8 mouse cellular contexts compared by ENCODE assay signal in the genomic region with DNA sequence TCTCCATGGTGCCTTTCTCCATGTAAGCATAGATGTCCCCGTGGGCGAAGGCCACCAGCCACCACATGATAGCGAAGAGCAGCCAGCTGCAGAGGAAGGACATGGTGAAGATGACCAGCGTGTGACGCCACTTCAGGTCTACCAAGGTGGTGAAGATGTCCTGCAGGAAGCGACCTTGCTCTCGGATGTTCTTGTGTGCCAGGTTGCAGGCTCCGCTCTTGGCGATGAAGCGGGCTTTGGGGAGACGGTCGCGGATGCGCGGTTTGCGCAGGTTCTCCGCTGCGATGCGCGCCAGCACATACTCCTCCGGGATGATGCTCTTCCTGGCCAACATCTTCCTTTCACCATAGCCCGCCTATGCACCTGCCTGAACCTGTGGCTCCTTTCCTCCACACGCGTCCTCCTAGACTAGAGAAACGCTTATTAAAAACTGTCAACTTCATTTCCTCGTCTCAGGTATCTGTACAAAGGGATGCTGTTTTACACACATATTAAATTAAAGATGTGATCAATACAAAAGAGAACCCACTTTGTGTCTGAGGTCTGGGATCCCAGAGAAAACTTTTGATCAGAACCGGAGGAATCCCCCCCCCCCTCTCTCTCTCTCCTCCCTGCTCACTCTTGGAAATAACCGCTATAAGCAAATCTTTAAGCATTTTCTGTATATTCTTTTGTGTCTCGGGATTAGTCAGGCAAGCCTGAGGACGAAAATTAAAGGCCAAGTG. TPM values are rescaled to one million over a fixed set of nuclear protein-coding genes. Genes with fewer than 3 reads are reported as not detected.
DNase-seq lines count a peak whose midpoint lies in the region; ATAC-seq and TF ChIP-seq lines count a peak whose summit lies in the region.

No protein-coding gene starts in this region.

- 0 out of 2 replicates have a peak overlapping the region, but pooled peaks have one; percentile 41 for H3K9ac ChIP-seq in liver, adult 2 months (ENCODE audit: low read depth, low read length)
- H3K9ac ChIP-seq in forebrain, embryonic 11.5 days (ENCODE audit: low read length) = no peak overlapping the region
- 0 out of 2 replicates have a peak overlapping the region, but pooled peaks have one; percentile 40 for H3K9ac ChIP-seq in intestine, postnatal 0 days (ENCODE audit: low read depth, low read length)

- H3K79me2 ChIP-seq in liver, adult 2 months (ENCODE audit: control insufficient read depth, insufficient read depth, low read length) = no peaks in the 10 kb centered on the region

- peak overlapping the region; percentile 38; the same call in 1 of the 2 replicates for H3K4me3 ChIP-seq in liver, adult 2 months (ENCODE audit: insufficient read depth, low read depth, low read length)
- 0 out of 2 replicates have a peak overlapping the region, but pooled peaks have one; percentile 9 for H3K4me3 ChIP-seq in forebrain, embryonic 11.5 days (ENCODE audit: low read depth, low read length)
- peak overlapping the region; percentile 51 for H3K4me3 ChIP-seq in intestine, postnatal 0 days (ENCODE audit: low read depth, low read length)

- no peak for ATAC-seq in forebrain, embryonic 11.5 days (replicated peaks; ENCODE audit: low FRiP score)
- ATAC-seq in intestine, postnatal 0 days = no peak

- DNase-seq in liver, adult 2 months (ENCODE audit: extremely low read depth, low read depth, low spot score) = no peak
- DNase-seq in liver = no peak
- no peak for DNase-seq in forebrain, embryonic 11.5 days (ENCODE audit: low spot score)
- DNase-seq in naive thymus-derived CD4-positive, alpha-beta T cell, adult 2 months (ENCODE audit: low read depth) = peak; percentile 18
- no peak for DNase-seq in testis, postnatal 14 days (ENCODE audit: low spot score)
- DNase-seq in spleen, postnatal 36 days (ENCODE audit: low spot score in 2 of 2) = no peak
- DNase-seq in adrenal gland, postnatal 4 days (ENCODE audit: low spot score in 2 of 2) = no peak

- no peak overlapping the region for H3K27ac ChIP-seq in liver, adult 2 months (replicated peaks; ENCODE audit: insufficient read depth, low read depth, low read length)
- H3K27ac ChIP-seq in forebrain, embryonic 11.5 days (ENCODE audit: low read depth, low read length) = no peak overlapping the region
- peak overlapping the region; percentile 41 for H3K27ac ChIP-seq in intestine, postnatal 0 days (ENCODE audit: low read depth, low read length)

- peaks cover 5% of the 10 kb centered on the region for H3K4me1 ChIP-seq in liver, adult 2 months (ENCODE audit: control insufficient read depth, insufficient read depth, low read length)
- H3K4me1 ChIP-seq in forebrain, embryonic 11.5 days (replicated peaks; ENCODE audit: control insufficient read depth, insufficient read depth, low read length) = peaks cover 5% of the 10 kb centered on the region; the same call in 1 of the 2 replicates
- H3K4me1 ChIP-seq in intestine, postnatal 0 days (replicated peaks; ENCODE audit: control insufficient read depth, insufficient read depth, low read length) = no peaks in the 10 kb centered on the region

- 0 out of 2 replicates have a peak, but pooled peaks cover 2% of the 10 kb centered on the region for H3K27me3 ChIP-seq in liver, adult 2 months (ENCODE audit: control insufficient read depth, insufficient read depth, low read length)
- H3K27me3 ChIP-seq in forebrain, embryonic 11.5 days (ENCODE audit: control insufficient read depth, insufficient read depth, low read length) = peaks cover 35% of the 10 kb centered on the region
- H3K27me3 ChIP-seq in intestine, postnatal 0 days (replicated peaks; ENCODE audit: control insufficient read depth, insufficient read depth, low read length) = peaks cover 23% of the 10 kb centered on the region; the same call in 1 of the 2 replicates

- no peaks in the 10 kb centered on the region for H3K9me3 ChIP-seq in forebrain, embryonic 11.5 days (ENCODE audit: control insufficient read depth, low read length)
- H3K9me3 ChIP-seq in intestine, postnatal 0 days (ENCODE audit: control insufficient read depth) = no peaks in the 10 kb centered on the region

- no peaks in the 10 kb centered on the region for H3K36me3 ChIP-seq in liver, adult 2 months (ENCODE audit: control insufficient read depth, insufficient read depth, low read length)
- no peaks in the 10 kb centered on the region for H3K36me3 ChIP-seq in forebrain, embryonic 11.5 days (ENCODE audit: control insufficient read depth, insufficient read depth, low read length)
- peaks cover 9% of the 10 kb centered on the region; the same call in 1 of the 2 replicates for H3K36me3 ChIP-seq in intestine, postnatal 0 days (ENCODE audit: control insufficient read depth, insufficient read depth)

- WGBS in liver, adult 2 months = 33% methylated on average over 30 of the region's 30 CpGs
- WGBS in forebrain, embryonic 11.5 days = 6% methylated on average over 30 of the region's 30 CpGs
- 12% methylated on average over 30 of the region's 30 CpGs for WGBS in intestine, postnatal 0 days

- TF ChIP-seq CTCF in liver, adult 2 months (IDR thresholded peaks at IDR 0.05; ENCODE audit: low read depth, low read length) = no peak
- no peak for TF ChIP-seq CTCF in intestine, postnatal 0 days (IDR thresholded peaks at IDR 0.05; ENCODE audit: low read depth)

- peak overlapping the region; percentile 34; the same call in 1 of the 2 replicates for H3K4me2 ChIP-seq in forebrain, embryonic 11.5 days (ENCODE audit: low read depth, low read length, severe bottlenecking)
- H3K4me2 ChIP-seq in intestine, postnatal 0 days (replicated peaks; ENCODE audit: low read depth) = peak overlapping the region; percentile 78

- TF ChIP-seq POLR2A in liver, adult 2 months (IDR thresholded peaks at IDR 0.05; ENCODE audit: extremely low read depth, insufficient read depth, low read length) = no peak

RNA-seq across cellular contexts. Expression of a gene that starts 1.2 kb away (rescaled TPM):
- 4.2 and 6.9 TPM in 2 replicates for total RNA-seq in liver, adult 2 months (2014; rRNA removed)
- 1.8 and 3.0 TPM in 2 replicates for polyA plus RNA-seq in liver, adult 2 months (2012; rRNA removed)
- 4.0 and 5.5 TPM in 2 replicates for polyA plus RNA-seq in forebrain, embryonic 11.5 days (2014; fragmentation: Nextera tagmentation; extraction: Ambion mirVana)
- polyA plus RNA-seq in intestine, postnatal 0 days (2015; fragmentation: Nextera tagmentation; extraction: Ambion mirVana) = 28.7 and 29.8 TPM in 2 replicates
- 10 to 100 TPM; 16.5 to 16.8 TPM for total RNA-seq in adrenal gland, postnatal 4 days (2021)
